Mouse (Mus musculus) embryo, embryonic 10 days (tissue): Measurements from ENCODE around the gene Rnf144a.

Experiments used
- DNase-seq: peaks from one replicate; pipeline ENCODE4 v3.0.0-alpha.2; 2015; ENCODE audit warnings: low spot score

The Rnf144a gene

GRCm38 (mm10) chr12:26410443-26410842, 4.6 kb downstream of the Rnf144a start:
- no peak for DNase-seq

- DNase-seq: no peak
Observed at GRCm38 (mm10) chr12:26408707-26409106, 6.3 kb downstream of the Rnf144a start.

GRCm38 (mm10) chr12:26404781-26405702, 10.0 kb downstream of the Rnf144a start:
- no peak for DNase-seq

- no peak for DNase-seq
Observed at GRCm38 (mm10) chr12:26403372-26404125, 11.5 kb downstream of the Rnf144a start.

- DNase-seq: no peak
Observed at GRCm38 (mm10) chr12:26401696-26402470, 13.2 kb downstream of the Rnf144a start.

GRCm38 (mm10) chr12:26401254-26401653, 13.8 kb downstream of the Rnf144a start:
- no peak for DNase-seq

- no peak for DNase-seq
Observed at GRCm38 (mm10) chr12:26400762-26401161, 14.3 kb downstream of the Rnf144a start.

GRCm38 (mm10) chr12:26399391-26399790, 15.7 kb downstream of the Rnf144a start:
- no peak for DNase-seq

- DNase-seq: peak; percentile 21
Observed at GRCm38 (mm10) chr12:26398597-26398996, 16.5 kb downstream of the Rnf144a start.

- DNase-seq: no peak
Observed at GRCm38 (mm10) chr12:26394485-26395470, 20.3 kb downstream of the Rnf144a start.

- DNase-seq: no peak
Observed at GRCm38 (mm10) chr12:26393291-26393690, 21.8 kb downstream of the Rnf144a start.

GRCm38 (mm10) chr12:26391162-26391561, 23.9 kb downstream of the Rnf144a start:
- DNase-seq: no peak

- DNase-seq: no peak
Observed at GRCm38 (mm10) chr12:26387523-26387922, 27.5 kb downstream of the Rnf144a start.

- no peak for DNase-seq
Observed at GRCm38 (mm10) chr12:26386947-26387346, 28.1 kb downstream of the Rnf144a start.

GRCm38 (mm10) chr12:26386189-26386588, 28.9 kb downstream of the Rnf144a start:
- no peak for DNase-seq

- no peak for DNase-seq
Observed at GRCm38 (mm10) chr12:26385735-26386134, 29.3 kb downstream of the Rnf144a start.

GRCm38 (mm10) chr12:26381730-26382129, 33.3 kb downstream of the Rnf144a start:
- DNase-seq: no peak

GRCm38 (mm10) chr12:26379797-26380196, 35.3 kb downstream of the Rnf144a start:
- no peak for DNase-seq

- no peak for DNase-seq
Observed at GRCm38 (mm10) chr12:26377691-26378090, 37.4 kb downstream of the Rnf144a start.

- no peak for DNase-seq
Observed at GRCm38 (mm10) chr12:26376541-26377323, 38.3 kb downstream of the Rnf144a start.
